Mouse (Mus musculus): ENCODE results near the gene Atp2b2. TPM values are rescaled to one million over a fixed set of nuclear protein-coding genes. Genes with fewer than 3 reads are reported as not detected.
A peak's percentile ranks its signal among the peaks of the same experiment; 100 is the strongest.

The Atp2b2 gene
- polyA plus RNA-seq, 2 experiments = 0.55 to 0.91 TPM

DNA sequence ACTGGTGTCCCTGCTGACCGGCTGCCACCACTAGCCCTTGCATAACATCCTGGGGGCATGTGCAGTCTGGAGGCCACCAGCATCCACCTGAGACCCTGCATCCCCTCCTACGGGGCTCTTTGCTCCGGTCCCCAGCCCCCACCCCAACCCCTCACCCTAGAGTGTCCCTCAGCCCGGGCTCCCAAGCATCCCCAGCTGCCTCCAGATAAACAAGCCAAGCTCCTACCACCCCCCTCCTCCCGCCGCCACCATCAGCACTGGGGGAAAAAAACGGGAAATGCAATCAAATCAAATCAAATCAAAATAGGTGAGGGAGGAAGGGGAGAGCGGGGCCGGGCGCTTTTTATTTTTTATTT is 151.6 kb downstream of the Atp2b2 start:
- peaks cover 0 to 10% of the 10 kb centered on the region in 2 experiments; a peak in 2 of 4 replicates for H3K4me1 ChIP-seq (replicated peaks; ENCODE audit: control insufficient read depth in 2 of 2, insufficient read depth in 2 of 2, low read length in 1 of 2)
- H3K36me3 ChIP-seq (replicated peaks; ENCODE audit: control insufficient read depth, insufficient read depth, low read depth) = no peaks in the 10 kb centered on the region
- DNase-seq (ENCODE audit: low read depth in 3 of 3, low spot score in 3 of 3) = no peak
- TF ChIP-seq EP300 (IDR thresholded peaks at IDR 0.05; ENCODE audit: low read depth) = no peak
- no peak for TF ChIP-seq CTCF (IDR thresholded peaks at IDR 0.05; ENCODE audit: low read depth)
- H3K4me3 ChIP-seq (ENCODE audit: insufficient read depth in 1 of 2, low read depth in 2 of 2, low read length in 2 of 2) = peak overlapping the region in 1 of 2 experiments; percentile 20; a peak in 2 of 4 replicates
- peak overlapping the region; percentile 3 for H3K4me2 ChIP-seq (ENCODE audit: low read depth)
- no peak overlapping the region for H3K9ac ChIP-seq (replicated peaks)
- ATAC-seq (ENCODE audit: insufficient read depth) = no peak
- no peaks in the 10 kb centered on the region for H3K9me3 ChIP-seq (ENCODE audit: control insufficient read depth, low read length)
- 3% methylated on average over 10 of the region's 10 CpGs for WGBS (ENCODE audit: insufficient replicate concordance)
- peaks cover 6% of the 10 kb centered on the region for H3K27me3 ChIP-seq (ENCODE audit: control insufficient read depth, insufficient read depth, low read length)
- no peak overlapping the region for H3K27ac ChIP-seq

DNA sequence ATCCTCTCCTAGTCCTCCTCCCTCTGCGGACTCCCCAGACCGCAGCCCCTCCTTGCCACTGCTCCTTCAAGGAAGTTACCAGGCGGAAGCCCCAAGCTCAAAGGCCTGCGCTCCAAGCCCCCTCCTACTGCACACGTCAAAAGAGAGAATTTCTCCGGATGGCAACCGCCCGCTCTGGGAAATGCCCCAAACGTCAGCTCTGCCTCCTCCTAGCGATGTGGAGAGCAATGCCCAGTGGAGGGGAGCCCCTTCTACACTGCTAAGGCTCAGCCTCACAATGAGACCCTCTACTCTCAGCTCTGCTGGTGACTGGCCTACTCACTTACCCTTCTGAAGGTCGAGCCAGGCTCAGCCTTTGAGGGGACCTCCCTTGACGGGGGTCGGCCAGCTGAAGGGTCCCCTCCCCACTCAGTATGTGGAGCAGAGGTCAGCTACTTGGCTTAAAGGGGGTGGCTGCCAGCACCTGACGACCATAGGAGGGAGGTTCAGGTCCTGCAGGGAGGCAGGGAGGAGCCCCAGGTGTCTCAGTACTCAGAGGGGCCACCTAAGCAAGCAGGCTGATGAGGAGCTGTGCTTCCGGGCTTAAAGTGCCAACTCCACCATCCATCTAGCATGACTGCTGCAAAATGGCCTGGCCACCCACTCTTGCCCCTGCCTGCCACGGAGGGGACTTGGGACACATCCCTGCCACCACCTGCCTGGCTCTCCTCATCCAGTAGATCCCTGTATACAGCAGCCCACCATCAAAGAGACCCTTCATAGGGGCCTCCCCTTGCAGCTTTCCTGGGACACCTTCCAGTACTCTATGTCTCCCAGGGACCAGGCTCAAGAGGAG is 152.2 kb downstream of the Atp2b2 start:
- H3K36me3 ChIP-seq (replicated peaks; ENCODE audit: control insufficient read depth, insufficient read depth, low read depth) = no peaks in the 10 kb centered on the region
- no peak for ATAC-seq (ENCODE audit: insufficient read depth)
- DNase-seq (ENCODE audit: low read depth in 3 of 3, low spot score in 3 of 3) = no peak
- peaks cover 0 to 7% of the 10 kb centered on the region in 2 experiments; a peak in 2 of 4 replicates for H3K4me1 ChIP-seq (replicated peaks; ENCODE audit: control insufficient read depth in 2 of 2, insufficient read depth in 2 of 2, low read length in 1 of 2)
- H3K27ac ChIP-seq = no peak overlapping the region
- H3K9me3 ChIP-seq (ENCODE audit: control insufficient read depth, low read length) = no peaks in the 10 kb centered on the region
- H3K4me3 ChIP-seq (ENCODE audit: insufficient read depth in 1 of 2, low read depth in 2 of 2, low read length in 2 of 2) = peak overlapping the region in 1 of 2 experiments; percentile 20; a peak in 2 of 4 replicates
- H3K4me2 ChIP-seq (ENCODE audit: low read depth) = peak overlapping the region; percentile 3
- no peak overlapping the region for H3K9ac ChIP-seq (replicated peaks)
- 16% methylated on average over 16 of the region's 16 CpGs for WGBS (ENCODE audit: insufficient replicate concordance)
- no peak for TF ChIP-seq CTCF (IDR thresholded peaks at IDR 0.05; ENCODE audit: low read depth)
- peaks cover 6% of the 10 kb centered on the region for H3K27me3 ChIP-seq (ENCODE audit: control insufficient read depth, insufficient read depth, low read length)

DNA sequence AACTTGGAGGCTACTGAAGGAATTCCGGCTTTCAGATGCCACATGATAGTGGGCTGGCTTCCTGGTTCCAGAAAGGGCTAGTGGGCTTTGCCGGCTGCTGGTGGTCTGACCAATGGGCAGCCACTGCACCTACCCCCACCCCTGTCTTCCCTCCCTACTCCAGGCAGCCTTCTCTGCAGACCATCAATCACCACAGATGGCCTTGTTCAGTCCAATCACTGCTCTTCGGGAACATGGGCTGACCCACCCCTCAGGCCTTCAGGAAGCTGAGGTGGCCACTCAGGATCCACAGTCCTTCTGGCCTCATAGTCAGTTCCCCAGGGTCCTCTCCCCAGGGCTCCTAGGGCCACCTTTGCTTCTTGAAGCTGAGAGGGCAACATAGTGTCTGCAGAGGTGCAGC is 153.2 kb downstream of the Atp2b2 start:
- Histone ChIP-seq H3K36me3 (replicated peaks; ENCODE audit: control insufficient read depth, insufficient read depth, low read depth) (no peaks in the 10 kb centered on the region), H3K9ac (replicated peaks) (no peak overlapping the region), H3K9me3 (ENCODE audit: control insufficient read depth, low read length) (no peaks in the 10 kb centered on the region), H3K4me2 (ENCODE audit: low read depth) (no peak overlapping the region), H3K27ac (no peak overlapping the region), H3K4me1 (replicated peaks; ENCODE audit: control insufficient read depth in 2 of 2, insufficient read depth in 2 of 2, low read length in 1 of 2) (peaks cover 0 to 7% of the 10 kb centered on the region in 2 experiments; a peak in 2 of 4 replicates), H3K4me3 (ENCODE audit: insufficient read depth in 1 of 2, low read depth in 2 of 2, low read length in 2 of 2) (no peak overlapping the region), H3K27me3 (ENCODE audit: control insufficient read depth, insufficient read depth, low read length) (peaks cover 6% of the 10 kb centered on the region)
- no peak for TF ChIP-seq EP300 (IDR thresholded peaks at IDR 0.05; ENCODE audit: low read depth)
- TF ChIP-seq CTCF (IDR thresholded peaks at IDR 0.05; ENCODE audit: low read depth) = no peak
- DNase-seq (ENCODE audit: low read depth in 3 of 3, low spot score in 3 of 3) (no peak), ATAC-seq (ENCODE audit: insufficient read depth) (no peak)
- 47% methylated on average over 3 of the region's 3 CpGs for whole genome bisulfite sequencing (ENCODE audit: insufficient replicate concordance)

DNA sequence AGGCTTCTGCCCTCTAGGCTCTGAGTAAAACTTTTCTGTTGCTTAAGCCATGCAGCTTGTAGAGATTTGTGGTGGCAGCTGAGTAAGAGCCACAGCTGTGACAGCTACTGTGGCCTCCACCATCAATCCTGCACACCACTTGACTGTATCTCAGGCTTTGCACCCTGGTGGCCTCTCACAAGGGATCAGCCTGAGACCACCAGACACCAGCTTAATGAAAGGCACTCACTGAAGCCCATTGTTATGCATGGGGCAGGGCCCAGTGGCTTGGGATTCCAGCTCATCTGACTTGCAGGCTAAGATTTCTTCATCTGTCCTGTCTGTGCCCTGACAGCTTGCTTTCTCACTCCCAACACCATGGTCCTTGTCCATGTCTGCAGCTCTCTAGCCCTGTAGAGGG is 155.5 kb downstream of the Atp2b2 start:
- Histone ChIP-seq H3K36me3 (replicated peaks; ENCODE audit: control insufficient read depth, insufficient read depth, low read depth) (no peaks in the 10 kb centered on the region), H3K9ac (replicated peaks) (no peak overlapping the region), H3K27ac (no peak overlapping the region), H3K4me2 (ENCODE audit: low read depth) (no peak overlapping the region), H3K9me3 (ENCODE audit: control insufficient read depth, low read length) (no peaks in the 10 kb centered on the region), H3K27me3 (ENCODE audit: control insufficient read depth, insufficient read depth, low read length) (peaks cover 6% of the 10 kb centered on the region), H3K4me3 (ENCODE audit: insufficient read depth in 1 of 2, low read depth in 2 of 2, low read length in 2 of 2) (no peak overlapping the region), H3K4me1 (replicated peaks; ENCODE audit: control insufficient read depth in 2 of 2, insufficient read depth in 2 of 2, low read length in 1 of 2) (no peaks in the 10 kb centered on the region)
- ATAC-seq (ENCODE audit: insufficient read depth) (no peak), DNase-seq (ENCODE audit: low read depth in 3 of 3, low spot score in 3 of 3) (no peak)
- TF ChIP-seq CTCF (IDR thresholded peaks at IDR 0.05; ENCODE audit: low read depth) (no peak), EP300 (IDR thresholded peaks at IDR 0.05; ENCODE audit: low read depth) (no peak)

DNA sequence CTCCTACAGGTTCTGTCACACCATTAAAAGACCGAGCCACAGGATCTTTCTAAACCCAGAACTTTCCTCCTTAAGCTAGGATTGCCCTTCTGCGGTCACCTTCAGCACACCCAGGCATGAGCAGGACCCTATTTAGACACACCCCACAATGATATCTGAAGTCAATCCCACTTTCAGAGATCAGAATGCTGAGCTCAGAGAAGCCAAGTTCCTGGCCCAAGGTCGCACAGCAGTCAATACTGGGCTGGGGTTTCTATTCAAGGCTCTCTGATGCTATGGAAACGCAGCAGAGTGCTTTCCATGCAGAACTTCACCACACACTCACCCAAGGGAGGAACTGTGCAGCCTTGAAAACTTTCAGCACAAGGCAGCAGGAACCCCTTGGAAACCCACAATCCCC is 157.6 kb downstream of the Atp2b2 start:
- H3K4me3 ChIP-seq (ENCODE audit: insufficient read depth in 1 of 2, low read depth in 2 of 2, low read length in 2 of 2) = no peak overlapping the region
- no peak overlapping the region for H3K27ac ChIP-seq
- H3K27me3 ChIP-seq (ENCODE audit: control insufficient read depth, insufficient read depth, low read length) = no peaks in the 10 kb centered on the region; the same call in 1 of the 2 replicates
- no peak for TF ChIP-seq EP300 (IDR thresholded peaks at IDR 0.05; ENCODE audit: low read depth)
- no peak for TF ChIP-seq CTCF (IDR thresholded peaks at IDR 0.05; ENCODE audit: low read depth)
- H3K9me3 ChIP-seq (ENCODE audit: control insufficient read depth, low read length) = no peaks in the 10 kb centered on the region
- WGBS (ENCODE audit: insufficient replicate concordance) = 53% methylated on average over 4 of the region's 4 CpGs
- no peak for DNase-seq (ENCODE audit: low read depth in 3 of 3, low spot score in 3 of 3)
- no peaks in the 10 kb centered on the region for H3K36me3 ChIP-seq (replicated peaks; ENCODE audit: control insufficient read depth, insufficient read depth, low read depth)
- no peak overlapping the region for H3K9ac ChIP-seq (replicated peaks)
- no peak overlapping the region for H3K4me2 ChIP-seq (ENCODE audit: low read depth)
- H3K4me1 ChIP-seq (replicated peaks; ENCODE audit: control insufficient read depth in 2 of 2, insufficient read depth in 2 of 2, low read length in 1 of 2) = no peaks in the 10 kb centered on the region
- ATAC-seq (ENCODE audit: insufficient read depth) = no peak

Measured in liver, embryonic 14.5 days (tissue).